Mouse (Mus musculus): ENCODE measurements at regions not wholly inside any gene's neighbourhood (a gene's known extent, or its start where the extent isn't known, plus 50 kb on each side); places are given as distances from the start of the nearest gene placed in this dataset.

GRCm38 (mm10) chr12:51504581-51504980, 88.6 kb upstream of the Coch start:
- TF ChIP-seq ETS1 (conservative IDR thresholded peaks at IDR 0.05; ENCODE audit: low read depth, low read length) (no peak), CTCF (conservative IDR thresholded peaks at IDR 0.05 in 1 of 2, IDR thresholded peaks at IDR 0.05 in 1 of 2; ENCODE audit: low read depth in 2 of 2, low read length in 2 of 2) (no peak)

All from CH12.LX (cell line).